Mouse (Mus musculus): ENCODE data around the gene Hoxa7.

DNA sequence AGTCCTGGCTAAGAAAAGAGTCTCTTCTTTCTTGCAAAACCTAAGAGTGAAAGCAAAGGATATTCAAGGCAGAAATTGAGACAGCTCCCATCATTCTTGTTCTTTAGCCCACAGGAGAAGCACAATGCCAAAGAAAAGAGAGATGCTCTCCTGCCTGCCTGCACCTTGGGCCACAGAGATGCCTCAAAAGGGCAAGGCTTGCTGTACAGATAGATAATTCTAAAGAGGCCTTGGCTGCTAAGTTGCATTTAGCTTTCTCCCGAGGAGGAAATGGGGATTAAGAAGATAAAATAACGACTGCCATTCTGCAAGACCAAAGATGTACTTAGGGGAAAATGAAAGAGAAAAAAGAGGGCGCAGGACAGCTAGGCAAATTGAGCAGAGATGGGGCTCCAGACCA, 25.3 kb upstream of the Hoxa7 start:
- no peak for TF ChIP-seq CTCF (IDR thresholded peaks at IDR 0.05; ENCODE audit: low read depth, low read length)
- no peak for TF ChIP-seq POLR2A (IDR thresholded peaks at IDR 0.05; ENCODE audit: borderline replicate concordance, low read depth, low read length)
